In the genomic region with DNA sequence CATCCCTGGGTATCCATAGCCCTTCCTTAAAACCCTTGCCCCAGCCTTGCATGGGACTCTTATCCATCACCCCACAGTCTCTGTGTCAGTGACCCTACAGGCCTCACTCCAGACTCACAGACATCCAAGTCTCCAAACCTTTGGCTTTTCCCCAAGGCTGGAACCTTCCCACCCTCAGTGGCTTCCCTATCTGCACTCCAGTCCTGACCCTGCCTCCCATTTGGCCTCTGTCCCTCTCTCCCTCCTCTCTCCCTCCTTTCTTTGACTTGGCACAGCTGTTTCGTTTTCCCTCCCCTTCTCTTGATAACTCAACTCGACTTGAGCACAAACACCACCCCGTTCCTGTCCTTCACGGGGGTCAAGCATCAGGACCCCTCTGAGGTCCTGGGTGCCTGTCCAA, we compare ENCODE assay signal across 13 mouse cellular contexts. TPM values are rescaled to one million over a fixed set of nuclear protein-coding genes. Genes with fewer than 3 reads are reported as not detected.
DNase-seq lines count a peak whose midpoint lies in the region; ATAC-seq and TF ChIP-seq lines count a peak whose summit lies in the region.
"Had no signal": no experiment of that assay in that cellular context is flagged by ENCODE, and none has a peak within 500 bp of the region (broad histone marks: within the 10 kb centered on the region; RNA-seq: fewer than 3 reads in every experiment).

No protein-coding gene starts in this region.

- no peaks in the 10 kb centered on the region for H3K36me3 ChIP-seq in liver, adult 2 months (ENCODE audit: control insufficient read depth, insufficient read depth, low read length)
- H3K36me3 ChIP-seq in hindbrain, embryonic 10.5 days = no peaks in the 10 kb centered on the region

- TF ChIP-seq POLR2A in liver, adult 2 months (IDR thresholded peaks at IDR 0.05; ENCODE audit: extremely low read depth, insufficient read depth, low read length) = no peak

- H3K9ac ChIP-seq in liver, adult 2 months (ENCODE audit: low read depth, low read length) = no peak overlapping the region
- H3K9ac ChIP-seq: forebrain, postnatal 0 days had no signal

- intact Hi-C loops in gastrocnemius, postnatal 14 days (cut with DNase I; ENCODE audit: low total_unique reads) = no loop called here

- ATAC-seq in monocyte, adult 5-6 weeks (replicated peaks; ENCODE audit: insufficient number of reproducible peaks, low FRiP score, low TSS enrichment, poor library complexity, severe bottlenecking) = no peak
- ATAC-seq: forebrain, postnatal 0 days; intestine, embryonic 16.5 days had no signal

- no peaks in the 10 kb centered on the region for H3K27me3 ChIP-seq in liver, adult 2 months (ENCODE audit: control insufficient read depth, insufficient read depth, low read length)
- no peaks in the 10 kb centered on the region for H3K27me3 ChIP-seq in hindbrain, embryonic 10.5 days (ENCODE audit: insufficient read depth, poor library complexity, severe bottlenecking)

- no peak overlapping the region for H3K27ac ChIP-seq in liver, adult 2 months (replicated peaks; ENCODE audit: insufficient read depth, low read depth, low read length)
- no peak overlapping the region for H3K27ac ChIP-seq in hindbrain, embryonic 10.5 days

- no peaks in the 10 kb centered on the region for H3K4me1 ChIP-seq in liver, adult 2 months (ENCODE audit: control insufficient read depth, insufficient read depth, low read length)
- peaks cover 8% of the 10 kb centered on the region; the same call in 1 of the 2 replicates for H3K4me1 ChIP-seq in hindbrain, embryonic 10.5 days (replicated peaks)

- 27% methylated on average over 4 of the region's 4 CpGs for WGBS in liver, adult 2 months
- WGBS in hindbrain, embryonic 10.5 days = 78% methylated on average over 4 of the region's 4 CpGs

- H3K9me3 ChIP-seq in hindbrain, embryonic 10.5 days = no peaks in the 10 kb centered on the region

- no peak for TF ChIP-seq CTCF in liver, adult 2 months (IDR thresholded peaks at IDR 0.05; ENCODE audit: low read depth, low read length)

- H3K4me3 ChIP-seq in liver, adult 2 months (ENCODE audit: insufficient read depth, low read depth, low read length) = no peak overlapping the region
- no peak overlapping the region for H3K4me3 ChIP-seq in hindbrain, embryonic 10.5 days
- H3K4me3 ChIP-seq: megakaryocyte, embryonic 14.5 days; myocyte had no signal

- no peaks in the 10 kb centered on the region for H3K79me2 ChIP-seq in liver, adult 2 months (ENCODE audit: control insufficient read depth, insufficient read depth, low read length)

- DNase-seq in liver, adult 2 months (ENCODE audit: extremely low read depth, low read depth, low spot score) = peak; percentile 57
- no peak for DNase-seq in liver
- DNase-seq in gastrocnemius, postnatal 14 days = peak; percentile 63
- peak; percentile 75 for DNase-seq in heart, postnatal 4 days
- DNase-seq in lung, postnatal 14 days = peak; percentile 73
- no peak for DNase-seq in hindbrain, embryonic 10.5 days (ENCODE audit: low spot score)
- DNase-seq: adrenal gland, postnatal 25 days; cerebellum, adult 11 months; forebrain, postnatal 0 days had no signal

RNA-seq across cellular contexts. Expression of gene Tnxb, which starts 20.1 kb away (rescaled TPM):
- total RNA-seq in liver, adult 2 months (2014; rRNA removed) = 3.6 and 5.6 TPM in 2 replicates
- polyA plus RNA-seq in liver, adult 2 months (2012; rRNA removed) = 2.4 and 3.5 TPM in 2 replicates
- total RNA-seq in gastrocnemius, postnatal 14 days (2021) = 10 to 100 TPM; 69.8 to 85.6 TPM
- 10 to 100 TPM; 47.1 to 54.2 TPM for total RNA-seq in heart, postnatal 4 days (2021)
- polyA plus RNA-seq in hindbrain, embryonic 10.5 days (2016; fragmentation: Nextera tagmentation; extraction: Ambion mirVana) = 0.01 and 0.02 TPM in 2 replicates
- total RNA-seq in monocyte, adult 5-6 weeks (2017) = not detected in 3 replicates

RNA-seq across cellular contexts. Expression of gene Atf6b, which starts 43.5 kb away (rescaled TPM):
- total RNA-seq in liver, adult 2 months (2014; rRNA removed) = 4.4 and 6.6 TPM in 2 replicates
- polyA plus RNA-seq in liver, adult 2 months (2012; rRNA removed) = 29.8 and 34.6 TPM in 2 replicates
- 10 to 100 TPM in 1 of 2 experiments, 1 to 10 TPM in 1; 8.9 to 11.0 TPM for total RNA-seq in gastrocnemius, postnatal 14 days (2021)
- total RNA-seq in heart, postnatal 4 days (2021) = 10 to 100 TPM; 22.3 to 24.4 TPM
- polyA plus RNA-seq in hindbrain, embryonic 10.5 days (2016; fragmentation: Nextera tagmentation; extraction: Ambion mirVana) = 111 and 118 TPM in 2 replicates
- total RNA-seq in monocyte, adult 5-6 weeks (2017) = 17.4 to 26.0 TPM (median 23.4 TPM) in 3 replicates

RNA-seq across cellular contexts. Expression of gene Fkbpl, which starts 45.9 kb away (rescaled TPM):
- 4.2 and 5.3 TPM in 2 replicates for total RNA-seq in liver, adult 2 months (2014; rRNA removed)
- 2.0 and 3.0 TPM in 2 replicates for polyA plus RNA-seq in liver, adult 2 months (2012; rRNA removed)
- total RNA-seq in gastrocnemius, postnatal 14 days (2021) = 1 to 10 TPM; 4.6 to 6.4 TPM
- total RNA-seq in heart, postnatal 4 days (2021) = 1 to 10 TPM; 6.1 to 9.5 TPM
- polyA plus RNA-seq in hindbrain, embryonic 10.5 days (2016; fragmentation: Nextera tagmentation; extraction: Ambion mirVana) = 19.4 and 19.6 TPM in 2 replicates
- total RNA-seq in monocyte, adult 5-6 weeks (2017) = 5.6 to 15.1 TPM (median 6.4 TPM) in 3 replicates

RNA-seq across cellular contexts. Expression of gene C4b, which starts 53.2 kb away (rescaled TPM):
- total RNA-seq in liver, adult 2 months (2014; rRNA removed) = 421 and 487 TPM in 2 replicates
- polyA plus RNA-seq in liver, adult 2 months (2012; rRNA removed) = 561 and 742 TPM in 2 replicates
- total RNA-seq in gastrocnemius, postnatal 14 days (2021) = 1 to 10 TPM in 1 of 2 experiments, under 1 TPM in 1; 0.93 to 1.8 TPM
- total RNA-seq in heart, postnatal 4 days (2021) = 1 to 10 TPM; 5.0 to 5.5 TPM
- polyA plus RNA-seq in hindbrain, embryonic 10.5 days (2016; fragmentation: Nextera tagmentation; extraction: Ambion mirVana) = not detected in 2 replicates
- 0.19 to 0.64 TPM (median 0.19 TPM) in 3 replicates for total RNA-seq in monocyte, adult 5-6 weeks (2017)
- polyA plus RNA-seq: myocyte had no signal

Comparison
In these comparisons a context has a peak if more than half of its experiments do, and no peak if none do; other contexts are left out.
1. DNase-seq: peak in liver, adult 2 months (single experiment), gastrocnemius, postnatal 14 days (single experiment), heart, postnatal 4 days (single experiment) and lung, postnatal 14 days (single experiment); none in liver (single experiment) and hindbrain, embryonic 10.5 days (single experiment).